Mouse (Mus musculus) megakaryocyte, embryonic 14.5 days (primary cell): ENCODE measurements at regions not wholly inside any gene's neighbourhood (a gene's known extent, or its start where the extent isn't known, plus 50 kb on each side); places are given as distances from the start of the nearest gene placed in this dataset.
A peak's percentile ranks its signal among the peaks of the same experiment; 100 is the strongest.

Experiments
- H3K27me3 ChIP-seq: replicated peaks from 2 replicates; pipeline ENCODE3; 2012; ENCODE audit warnings: inconsistent platforms
- H3K36me3 ChIP-seq: replicated peaks from 2 replicates; pipeline ENCODE3; 2012; ENCODE audit warnings: low read length, inconsistent platforms, mixed read lengths
- H3K4me1 ChIP-seq: 2 replicates; pipeline ENCODE4 v1.6.1; 2012; ENCODE audit warnings: inconsistent platforms
- H3K4me3 ChIP-seq: replicated peaks from 2 replicates; pipeline ENCODE3; 2012; ENCODE audit warnings: moderate library complexity, mild to moderate bottlenecking, inconsistent platforms
- H3K9me3 ChIP-seq: 2 replicates; pipeline ENCODE4 v1.6.1; 2012; ENCODE audit warnings: inconsistent platforms
- FLI1 ChIP-seq: IDR thresholded peaks from 2 replicates; pipeline ENCODE4 v1.6.1; 2012; ENCODE audit warnings: low read length, inconsistent platforms, mixed read lengths
- GATA1 ChIP-seq: IDR thresholded peaks from 3 replicates; pipeline ENCODE4 v1.6.1; 2012; ENCODE audit warnings: mixed read lengths, low read length, inconsistent platforms, borderline replicate concordance

DNA sequence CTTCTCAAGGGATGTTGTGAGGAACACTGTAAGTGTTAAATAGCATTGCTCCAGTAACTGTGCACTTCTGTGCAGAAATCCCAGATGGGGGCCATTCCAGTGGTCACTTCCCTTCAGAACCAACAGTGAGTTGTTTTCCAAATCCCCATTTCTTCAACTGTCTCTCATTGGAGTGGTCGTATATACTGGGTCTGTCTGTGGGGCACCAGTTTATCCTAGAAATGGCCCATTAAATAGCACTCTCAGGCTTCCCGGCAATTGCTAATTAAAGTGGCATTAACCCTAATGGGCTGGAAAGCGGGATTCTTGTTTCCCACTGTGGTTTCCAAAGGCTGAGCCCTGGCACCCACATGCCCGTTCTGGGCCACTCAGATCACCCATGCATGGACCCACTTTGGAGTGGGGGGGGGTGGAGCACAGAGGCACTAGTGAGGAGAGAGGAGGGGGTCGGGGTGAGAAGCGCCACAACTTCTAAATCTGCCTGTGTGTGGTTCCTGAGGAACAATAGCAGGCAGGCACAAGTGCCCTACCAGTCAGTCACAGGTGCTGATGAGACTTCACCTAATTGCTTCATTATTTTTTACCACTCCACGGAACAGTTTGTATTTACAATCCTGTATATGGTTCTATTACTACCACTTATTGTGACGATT, 78.1 kb downstream of the Fam204a start:
- no peak overlapping the region for H3K4me3 ChIP-seq
- no peak for TF ChIP-seq FLI1
- no peak for TF ChIP-seq GATA1
- no peaks in the 10 kb centered on the region for H3K36me3 ChIP-seq
- H3K9me3 ChIP-seq, result no peaks in the 10 kb centered on the region
- H3K27me3 ChIP-seq, result peaks cover 36% of the 10 kb centered on the region
- H3K4me1 ChIP-seq, result peaks cover 5% of the 10 kb centered on the region; the same call in 1 of the 2 replicates

- Histone ChIP-seq H3K36me3 (no peaks in the 10 kb centered on the region), H3K4me1 (peaks cover 5% of the 10 kb centered on the region; the same call in 1 of the 2 replicates), H3K9me3 (no peaks in the 10 kb centered on the region), H3K27me3 (peaks cover 35% of the 10 kb centered on the region), H3K4me3 (no peak overlapping the region)
- no peak for TF ChIP-seq FLI1
- no peak for TF ChIP-seq GATA1
Measured at GRCm38 (mm10) chr19:60146451-60147190, 79.9 kb downstream of the Fam204a start.

GRCm38 (mm10) chr19:60145242-60145641, 81.3 kb downstream of the Fam204a start:
- Histone ChIP-seq H3K4me3 (no peak overlapping the region), H3K36me3 (no peaks in the 10 kb centered on the region), H3K27me3 (peaks cover 40% of the 10 kb centered on the region), H3K4me1 (peaks cover 5% of the 10 kb centered on the region; the same call in 1 of the 2 replicates), H3K9me3 (no peaks in the 10 kb centered on the region)
- TF ChIP-seq FLI1 (no peak), GATA1 (no peak)

GRCm38 (mm10) chr19:60144336-60144989, 82.0 kb downstream of the Fam204a start:
- Histone ChIP-seq H3K27me3 (peaks cover 40% of the 10 kb centered on the region), H3K9me3 (no peaks in the 10 kb centered on the region), H3K4me1 (peaks cover 5% of the 10 kb centered on the region; the same call in 1 of the 2 replicates), H3K36me3 (no peaks in the 10 kb centered on the region), H3K4me3 (peak overlapping the region; percentile 88)
- no peak for TF ChIP-seq GATA1
- no peak for TF ChIP-seq FLI1

DNA sequence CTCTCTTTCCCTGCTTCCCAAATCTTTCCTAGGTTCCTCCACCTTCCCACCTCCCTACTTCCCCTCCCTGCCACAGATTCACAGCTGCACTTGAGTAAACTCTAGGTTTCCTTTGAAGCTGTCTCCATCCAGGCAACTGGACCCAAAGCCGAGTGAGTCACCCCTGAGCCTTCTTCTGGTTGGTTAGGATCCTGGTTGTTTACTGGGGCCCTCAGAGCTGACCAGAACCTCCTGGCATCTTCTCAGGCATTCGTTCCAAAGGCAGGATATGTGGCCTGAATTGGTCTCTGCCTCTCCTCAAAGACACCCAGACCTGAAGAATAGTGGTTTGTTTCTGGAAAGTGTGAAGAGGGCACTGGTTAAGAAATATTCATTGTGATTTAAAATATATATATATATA, 87.6 kb downstream of the Fam204a start:
- no peaks in the 10 kb centered on the region for H3K4me1 ChIP-seq
- peaks cover 13% of the 10 kb centered on the region for H3K27me3 ChIP-seq
- no peaks in the 10 kb centered on the region for H3K36me3 ChIP-seq
- no peaks in the 10 kb centered on the region for H3K9me3 ChIP-seq
- no peak overlapping the region for H3K4me3 ChIP-seq
- TF ChIP-seq GATA1 (no peak), FLI1 (no peak)

GRCm38 (mm10) chr19:60136491-60136890, 90.0 kb downstream of the Fam204a start:
- H3K36me3 ChIP-seq, result no peaks in the 10 kb centered on the region
- TF ChIP-seq GATA1 (no peak), FLI1 (no peak)
- no peaks in the 10 kb centered on the region for H3K4me1 ChIP-seq
- no peaks in the 10 kb centered on the region for H3K9me3 ChIP-seq
- H3K4me3 ChIP-seq, result no peak overlapping the region
- H3K27me3 ChIP-seq, result peaks cover 8% of the 10 kb centered on the region

- Histone ChIP-seq H3K4me3 (no peak overlapping the region), H3K4me1 (no peaks in the 10 kb centered on the region), H3K27me3 (peaks cover 4% of the 10 kb centered on the region), H3K9me3 (no peaks in the 10 kb centered on the region), H3K36me3 (no peaks in the 10 kb centered on the region)
- TF ChIP-seq FLI1 (no peak), GATA1 (no peak)
Measured at GRCm38 (mm10) chr19:60134447-60135328, 91.8 kb downstream of the Fam204a start.

DNA sequence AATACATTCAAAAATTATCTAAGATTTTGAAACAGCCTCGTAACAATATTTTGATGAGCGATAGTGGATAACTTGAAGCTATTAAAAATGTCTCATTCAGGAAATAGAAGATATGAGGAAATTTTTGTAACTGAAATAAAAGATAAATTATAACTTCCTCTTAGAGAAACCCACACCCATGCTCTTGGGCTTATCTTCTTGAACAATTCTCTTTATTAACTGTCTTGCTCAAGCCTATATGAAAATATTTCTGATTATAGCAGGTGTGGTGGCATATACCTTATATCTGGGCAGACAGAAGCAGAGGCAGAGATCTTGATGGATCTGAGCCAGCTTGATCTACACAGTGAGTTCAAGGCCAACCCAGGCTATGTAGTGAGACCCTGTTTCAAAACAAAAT, 96.9 kb downstream of the Fam204a start:
- TF ChIP-seq GATA1 (no peak), FLI1 (no peak)
- H3K36me3 ChIP-seq, result no peaks in the 10 kb centered on the region
- peaks cover 2% of the 10 kb centered on the region for H3K27me3 ChIP-seq

GRCm38 (mm10) chr19:60124638-60125037, 101.9 kb downstream of the Fam204a start:
- TF ChIP-seq GATA1 (no peak), FLI1 (no peak)
- Histone ChIP-seq H3K9me3 (no peaks in the 10 kb centered on the region), H3K4me3 (no peak overlapping the region), H3K36me3 (no peaks in the 10 kb centered on the region), H3K27me3 (no peaks in the 10 kb centered on the region), H3K4me1 (no peaks in the 10 kb centered on the region)

More for the DNA sequence above, 96.9 kb downstream of the Fam204a start:
- Histone ChIP-seq H3K9me3 (no peaks in the 10 kb centered on the region), H3K4me1 (no peaks in the 10 kb centered on the region), H3K4me3 (no peak overlapping the region)
